9 mouse cellular contexts compared by ENCODE assay signal in genomic region chr10:22058218-22059025, GRCm38 (mm10). TPM values are rescaled to one million over a fixed set of nuclear protein-coding genes. Genes with fewer than 3 reads are reported as not detected.
DNase-seq lines count a peak whose midpoint lies in the region; ATAC-seq and TF ChIP-seq lines count a peak whose summit lies in the region.
"Had no signal": no experiment of that assay in that cellular context is flagged by ENCODE, and none has a peak within 500 bp of the region (broad histone marks: within the 10 kb centered on the region; RNA-seq: fewer than 3 reads in every experiment).

No protein-coding gene starts in this region.

- no peak for TF ChIP-seq CTCF in kidney, postnatal 0 days (IDR thresholded peaks at IDR 0.05; ENCODE audit: low read depth)
- no peak for TF ChIP-seq CTCF in liver, adult 2 months (IDR thresholded peaks at IDR 0.05; ENCODE audit: low read depth, low read length)

- no peaks in the 10 kb centered on the region for H3K79me2 ChIP-seq in liver, adult 2 months (ENCODE audit: control insufficient read depth, insufficient read depth, low read length)

- TF ChIP-seq POLR2A in liver, adult 2 months (IDR thresholded peaks at IDR 0.05; ENCODE audit: extremely low read depth, insufficient read depth, low read length), result peak; percentile 45; the same call in 1 of the 2 replicates

- peak overlapping the region; percentile 76 for H3K9ac ChIP-seq in heart, embryonic 13.5 days
- H3K9ac ChIP-seq in kidney, postnatal 0 days (ENCODE audit: low read depth, low read length), result 0 out of 2 replicates have a peak overlapping the region, but pooled peaks have one; percentile 44
- peak overlapping the region; percentile 54 for H3K9ac ChIP-seq in liver, adult 2 months (ENCODE audit: low read depth, low read length)
- peak overlapping the region; percentile 45; the same call in 1 of the 2 replicates for H3K9ac ChIP-seq in stomach, embryonic 14.5 days (replicated peaks; ENCODE audit: low read depth, low read length)

- H3K9me3 ChIP-seq in heart, embryonic 13.5 days, result no peaks in the 10 kb centered on the region
- H3K9me3 ChIP-seq in kidney, postnatal 0 days (replicated peaks; ENCODE audit: low read length), result no peaks in the 10 kb centered on the region
- H3K9me3 ChIP-seq in stomach, embryonic 14.5 days (ENCODE audit: control insufficient read depth, low read depth, low read length), result no peaks in the 10 kb centered on the region

- peak overlapping the region; percentile 55 for H3K4me3 ChIP-seq in heart, embryonic 13.5 days
- H3K4me3 ChIP-seq in kidney, postnatal 0 days (replicated peaks; ENCODE audit: low read depth, low read length), result peak overlapping the region; percentile 40
- peak overlapping the region; percentile 61 for H3K4me3 ChIP-seq in liver, adult 2 months (ENCODE audit: insufficient read depth, low read depth, low read length)
- peak overlapping the region; percentile 44 for H3K4me3 ChIP-seq in stomach, embryonic 14.5 days (ENCODE audit: low read depth, low read length)

- H3K27me3 ChIP-seq in heart, embryonic 13.5 days (replicated peaks), result no peaks in the 10 kb centered on the region
- no peaks in the 10 kb centered on the region for H3K27me3 ChIP-seq in kidney, postnatal 0 days (ENCODE audit: insufficient read depth, low read length)
- H3K27me3 ChIP-seq in liver, adult 2 months (ENCODE audit: control insufficient read depth, insufficient read depth, low read length), result no peaks in the 10 kb centered on the region
- no peaks in the 10 kb centered on the region for H3K27me3 ChIP-seq in stomach, embryonic 14.5 days (ENCODE audit: control insufficient read depth, insufficient read depth, low read length)

- no peak overlapping the region for H3K27ac ChIP-seq in heart, embryonic 13.5 days (replicated peaks)
- H3K27ac ChIP-seq in kidney, postnatal 0 days, result no peak overlapping the region
- no peak overlapping the region for H3K27ac ChIP-seq in liver, adult 2 months (replicated peaks; ENCODE audit: insufficient read depth, low read depth, low read length)
- no peak overlapping the region for H3K27ac ChIP-seq in stomach, embryonic 14.5 days (ENCODE audit: low read length)

- 0 out of 2 replicates have a peak, but pooled peaks cover 2% of the 10 kb centered on the region for H3K4me1 ChIP-seq in heart, embryonic 13.5 days
- H3K4me1 ChIP-seq in kidney, postnatal 0 days (replicated peaks; ENCODE audit: insufficient read depth, low read length), result 0 out of 2 replicates have a peak, but pooled peaks cover 4% of the 10 kb centered on the region
- no peaks in the 10 kb centered on the region for H3K4me1 ChIP-seq in liver, adult 2 months (ENCODE audit: control insufficient read depth, insufficient read depth, low read length)
- no peaks in the 10 kb centered on the region for H3K4me1 ChIP-seq in stomach, embryonic 14.5 days (ENCODE audit: control insufficient read depth, insufficient read depth, low read length)

- 9% methylated on average over 41 of the region's 41 CpGs for WGBS in heart, embryonic 13.5 days
- WGBS in kidney, postnatal 0 days, result 8% methylated on average over 41 of the region's 41 CpGs
- WGBS in liver, adult 2 months, result 11% methylated on average over 41 of the region's 41 CpGs
- WGBS in stomach, embryonic 14.5 days, result 9% methylated on average over 41 of the region's 41 CpGs

- H3K4me2 ChIP-seq in heart, embryonic 13.5 days, result peak overlapping the region; percentile 73
- peak overlapping the region; percentile 56 for H3K4me2 ChIP-seq in kidney, postnatal 0 days (ENCODE audit: low read length)
- H3K4me2 ChIP-seq in stomach, embryonic 14.5 days (replicated peaks; ENCODE audit: low read depth, low read length), result peak overlapping the region; percentile 82

- H3K36me3 ChIP-seq in heart, embryonic 13.5 days, result no peaks in the 10 kb centered on the region
- H3K36me3 ChIP-seq in kidney, postnatal 0 days (ENCODE audit: insufficient read depth, low read length), result no peaks in the 10 kb centered on the region
- no peaks in the 10 kb centered on the region for H3K36me3 ChIP-seq in liver, adult 2 months (ENCODE audit: control insufficient read depth, insufficient read depth, low read length)
- no peaks in the 10 kb centered on the region for H3K36me3 ChIP-seq in stomach, embryonic 14.5 days (ENCODE audit: control insufficient read depth, insufficient read depth, low read length)

- ATAC-seq in heart, embryonic 13.5 days (ENCODE audit: extremely low read depth, insufficient number of reproducible peaks, low FRiP score, low TSS enrichment), result peak; percentile 89
- ATAC-seq in kidney, postnatal 0 days (replicated peaks; ENCODE audit: low FRiP score, low read depth), result peak; percentile 99
- peak; percentile 98 for ATAC-seq in monocyte, adult 5-6 weeks (replicated peaks; ENCODE audit: insufficient number of reproducible peaks, low FRiP score, low TSS enrichment, poor library complexity, severe bottlenecking)
- peak; percentile 99 for ATAC-seq in stomach, embryonic 14.5 days (ENCODE audit: insufficient number of reproducible peaks, insufficient read depth, low FRiP score, low read depth)

- peak; percentile 86 for DNase-seq in A20 (ENCODE audit: low read depth, low spot score)
- peak; percentile 54 for DNase-seq in c-Kit-positive CD71-negative TER-119-negative erythroid progenitor cells, embryonic 14.5 days (ENCODE audit: low read depth)
- DNase-seq in fibroblast of lung, adult 2 months (ENCODE audit: low read depth), result peak; percentile 36
- peak; percentile 98 for DNase-seq in kidney, postnatal 0 days (ENCODE audit: low spot score)
- peak; percentile 93 for DNase-seq in liver, adult 2 months (ENCODE audit: extremely low read depth, low read depth, low spot score)

RNA-seq across cellular contexts. Expression of gene 4930444G20Rik, which starts 9.5 kb away (rescaled TPM):
- not detected in 2 replicates for polyA plus RNA-seq in heart, embryonic 13.5 days (2015; fragmentation: Nextera tagmentation; extraction: Ambion mirVana)
- not detected in 2 replicates for polyA plus RNA-seq in kidney, postnatal 0 days (2015; fragmentation: Nextera tagmentation; extraction: Ambion mirVana)
- total RNA-seq in liver, adult 2 months (2014; rRNA removed), result not detected in 2 replicates
- not detected in 2 replicates for polyA plus RNA-seq in liver, adult 2 months (2012; rRNA removed)
- not detected in 3 replicates for total RNA-seq in monocyte, adult 5-6 weeks (2017)
- polyA plus RNA-seq in stomach, embryonic 14.5 days (2014; fragmentation: Nextera tagmentation; extraction: Ambion mirVana), result not detected in 2 replicates
- polyA plus RNA-seq: C2C12 had no signal

Comparison
In these comparisons a context has a peak if more than half of its experiments do, and no peak if none do; other contexts are left out.
1. DNase-seq: peak in every context shown above with its lines; median percentile 98 in kidney, postnatal 0 days; 93 in liver, adult 2 months; 86 in A20; 54 in c-Kit-positive CD71-negative TER-119-negative erythroid progenitor cells, embryonic 14.5 days; 36 in fibroblast of lung, adult 2 months.